Mouse (Mus musculus) MEL (cell line): ENCODE data around the gene Gsk3b.

Experiments
- CTCF ChIP-seq, 3 experiments: IDR thresholded peaks in 2 of 3; conservative IDR thresholded peaks in 1 of 3; 2 replicates each; pipeline ENCODE4 v1.5.1; 2011 to 2012; ENCODE audit warnings: low read length in 3 of 3, low read depth in 2 of 3, mild to moderate bottlenecking in 2 of 3, improper control_type of control experiment in 1 of 3, inconsistent platforms in 1 of 3, mixed read lengths in 1 of 3, moderate library complexity in 1 of 3; ENCODE audit not compliant: control insufficient read depth in 1 of 3, insufficient read depth in 1 of 3, poor library complexity in 1 of 3, severe bottlenecking in 1 of 3
- EP300 ChIP-seq, 2 experiments: IDR thresholded peaks; 2 replicates each; pipeline ENCODE4 v1.6.1; 2011; ENCODE audit warnings: improper control_type of control experiment in 2 of 2, low read length in 2 of 2, low read depth in 1 of 2, mild to moderate bottlenecking in 1 of 2
- ETS1 ChIP-seq: IDR thresholded peaks from 2 replicates; pipeline ENCODE4 v1.6.1; 2012; ENCODE audit warnings: low read depth, mild to moderate bottlenecking, inconsistent platforms, low read length, improper control_type of control experiment, moderate library complexity
- POLR2A ChIP-seq, 2 experiments: IDR thresholded peaks; 2 replicates each; pipeline ENCODE4 v1.6.1; 2011 to 2012; ENCODE audit warnings: low read length in 2 of 2, mild to moderate bottlenecking in 2 of 2, control low read depth in 1 of 2, improper control_type of control experiment in 1 of 2, low read depth in 1 of 2, moderate library complexity in 1 of 2; ENCODE audit not compliant: control insufficient read depth in 1 of 2, insufficient read depth in 1 of 2, poor library complexity in 1 of 2

GRCm38 (mm10) chr16:38088126-38088628 is 624 bp upstream of the Gsk3b start:
- TF ChIP-seq EP300 (IDR thresholded peaks at IDR 0.05; ENCODE audit: low read depth in 1 of 2, low read length in 2 of 2) (no peak), POLR2A (IDR thresholded peaks at IDR 0.05; ENCODE audit: control insufficient read depth in 1 of 2, insufficient read depth in 1 of 2, low read depth in 1 of 2, low read length in 2 of 2, poor library complexity in 1 of 2) (peak in 1 of 2 experiments; percentile 87; a peak in 1 of 4 replicates), ETS1 (peak; percentile 27; the same call in 1 of the 2 replicates), CTCF (IDR thresholded peaks at IDR 0.05 in 2 of 3, conservative IDR thresholded peaks at IDR 0.05 in 1 of 3; ENCODE audit: control insufficient read depth in 1 of 3, insufficient read depth in 1 of 3, low read depth in 2 of 3, low read length in 3 of 3, poor library complexity in 1 of 3, severe bottlenecking in 1 of 3) (no peak)
